Mouse (Mus musculus): ENCODE results near the gene Nwd1.

DNA sequence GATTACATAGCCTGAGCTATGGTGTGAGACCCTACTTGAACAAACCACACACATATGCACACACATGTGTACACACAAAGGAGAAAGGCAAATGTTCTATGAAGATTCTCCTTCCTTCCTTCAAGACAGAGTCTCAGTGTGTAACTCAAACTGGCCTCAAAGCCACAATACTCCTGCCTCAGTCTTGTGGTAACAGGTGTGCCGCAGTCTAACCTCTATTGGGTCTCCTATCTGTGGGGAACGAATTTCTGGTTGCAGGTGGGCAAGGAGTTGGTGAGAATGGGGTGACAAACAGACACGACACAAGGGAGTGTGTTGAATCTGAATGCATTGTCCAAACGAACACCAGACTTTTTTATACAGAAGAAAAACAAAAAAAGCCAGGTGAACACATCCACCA lies 29.9 kb downstream of the Nwd1 start:
- no peak for TF ChIP-seq CTCF (IDR thresholded peaks at IDR 0.05; ENCODE audit: low read depth)
- no peak for TF ChIP-seq EP300 (optimal IDR thresholded peaks at IDR 0.05)

Data from stomach, postnatal 0 days (tissue).